Mouse (Mus musculus): ENCODE data around the gene Gfpt1. TPM values are rescaled to one million over a fixed set of nuclear protein-coding genes. Genes with fewer than 3 reads are reported as not detected.

Gene Gfpt1
- total and polyA plus RNA-seq, 2 experiments from 2014 or later: 16.5 to 43.0 TPM

DNA sequence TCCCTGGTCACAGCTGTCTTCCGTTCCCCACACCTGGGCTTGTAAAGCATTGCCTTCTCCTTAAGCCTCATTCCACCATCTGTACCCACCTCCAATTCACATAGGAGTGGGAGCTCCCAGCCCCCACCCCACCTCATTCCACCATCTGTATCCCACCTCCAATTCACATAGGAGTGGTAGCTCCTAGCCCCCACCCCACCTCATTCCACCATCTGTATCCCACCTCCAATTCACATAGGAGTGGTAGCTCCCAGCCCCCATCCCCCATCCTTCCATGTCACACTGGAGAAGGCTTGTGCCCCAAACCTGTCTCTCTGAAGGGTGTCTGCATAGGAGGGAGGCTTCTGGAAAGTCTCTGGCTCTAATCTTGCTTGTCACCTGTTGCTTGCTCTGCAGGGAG lies 60.7 kb downstream of the Gfpt1 start:
- 96% methylated on average over 1 of the region's 1 CpGs for WGBS
- peaks cover 9% of the 10 kb centered on the region for H3K4me1 ChIP-seq (ENCODE audit: insufficient read depth)
- no peak for DNase-seq
- no peak overlapping the region for H3K27ac ChIP-seq (ENCODE audit: low read depth, low read length)
- H3K4me2 ChIP-seq (ENCODE audit: low read depth): no peak overlapping the region
- no peaks in the 10 kb centered on the region for H3K9me3 ChIP-seq (ENCODE audit: low read length)
- ATAC-seq: no peak
- H3K9ac ChIP-seq: no peak overlapping the region
- H3K36me3 ChIP-seq (ENCODE audit: insufficient read depth): no peaks in the 10 kb centered on the region
- no peak overlapping the region for H3K4me3 ChIP-seq (ENCODE audit: low read depth, low read length)
- TF ChIP-seq CTCF (IDR thresholded peaks at IDR 0.05; ENCODE audit: low read depth): no peak
- no peaks in the 10 kb centered on the region for H3K27me3 ChIP-seq (ENCODE audit: insufficient read depth, low read length)

DNA sequence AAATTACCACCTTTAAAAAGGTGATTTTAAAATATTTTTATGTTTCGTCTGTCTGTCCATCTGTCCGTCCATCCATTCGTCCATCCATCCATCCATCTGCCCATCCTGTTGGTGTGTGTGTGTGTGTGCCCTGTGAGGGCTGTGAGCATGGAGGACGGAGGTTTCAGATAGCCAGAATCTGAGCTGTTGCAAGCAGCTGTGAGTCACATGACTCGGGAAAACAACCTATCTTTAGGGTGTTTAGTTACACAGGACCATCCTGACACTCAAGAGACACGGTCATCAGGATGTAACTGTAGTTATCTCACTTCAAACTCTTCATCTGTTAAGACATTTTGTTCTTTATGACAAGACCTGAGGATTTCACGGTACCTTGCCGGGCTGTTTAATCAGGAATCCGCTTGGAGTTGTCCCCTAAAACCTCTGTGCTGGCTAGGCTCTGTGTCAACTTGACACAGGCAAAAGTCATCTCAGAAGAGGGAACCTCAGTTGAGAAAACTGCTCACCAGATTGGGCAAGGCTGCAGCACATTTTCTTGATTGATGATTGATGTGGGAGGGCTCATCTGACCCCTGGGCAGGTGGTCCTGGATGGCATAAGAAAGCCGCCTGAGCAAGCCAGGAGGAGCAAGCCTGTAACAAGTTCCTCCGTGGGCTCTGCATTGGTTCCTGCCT lies 61.6 kb downstream of the Gfpt1 start, which contains the start of gene D6Ertd527e:
Gene D6Ertd527e, plus strand, starts transcription at position 624 of the 674 bp plus-strand sequence.
- Histone ChIP-seq H3K27ac (ENCODE audit: low read depth, low read length) (no peak within 1 kb of the TSS), H3K9me3 (ENCODE audit: low read length) (no peaks in the 10 kb centered on the region), H3K9ac (no peak within 1 kb of the TSS), H3K4me2 (ENCODE audit: low read depth) (no peak within 1 kb of the TSS), H3K36me3 (ENCODE audit: insufficient read depth) (no peaks in the 10 kb centered on the region), H3K4me3 (ENCODE audit: low read depth, low read length) (no peak within 1 kb of the TSS), H3K27me3 (ENCODE audit: insufficient read depth, low read length) (no peaks in the 10 kb centered on the region), H3K4me1 (ENCODE audit: insufficient read depth) (peaks cover 9% of the 10 kb centered on the region)
- no peak for TF ChIP-seq CTCF (IDR thresholded peaks at IDR 0.05; ENCODE audit: low read depth)
- 91% methylated on average over 11 of the region's 11 CpGs for WGBS
- no peak for DNase-seq
- ATAC-seq: no peak

DNA sequence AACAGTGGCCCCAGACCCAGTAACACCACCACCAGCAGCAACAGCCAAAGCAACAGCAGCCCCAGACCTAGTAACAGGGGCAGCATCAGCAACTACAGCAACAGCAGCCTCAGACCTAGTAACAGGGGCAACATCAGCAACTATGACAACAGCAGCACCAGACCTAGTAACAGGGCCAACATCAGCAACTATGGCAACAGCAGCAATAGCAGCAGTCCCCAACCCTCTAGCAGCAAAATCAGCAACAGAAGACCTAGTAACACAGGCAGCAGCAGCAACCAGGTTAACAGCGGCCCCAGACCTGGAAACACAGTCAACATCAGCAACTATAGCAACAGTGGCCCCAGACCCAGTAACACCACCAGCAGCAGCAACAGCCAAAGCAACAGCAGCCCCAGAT lies 68.8 kb downstream of the Gfpt1 start:
- H3K27ac ChIP-seq (ENCODE audit: low read depth, low read length): no peak overlapping the region
- ATAC-seq: peak; percentile 82
- DNase-seq: peak; percentile 19

DNA sequence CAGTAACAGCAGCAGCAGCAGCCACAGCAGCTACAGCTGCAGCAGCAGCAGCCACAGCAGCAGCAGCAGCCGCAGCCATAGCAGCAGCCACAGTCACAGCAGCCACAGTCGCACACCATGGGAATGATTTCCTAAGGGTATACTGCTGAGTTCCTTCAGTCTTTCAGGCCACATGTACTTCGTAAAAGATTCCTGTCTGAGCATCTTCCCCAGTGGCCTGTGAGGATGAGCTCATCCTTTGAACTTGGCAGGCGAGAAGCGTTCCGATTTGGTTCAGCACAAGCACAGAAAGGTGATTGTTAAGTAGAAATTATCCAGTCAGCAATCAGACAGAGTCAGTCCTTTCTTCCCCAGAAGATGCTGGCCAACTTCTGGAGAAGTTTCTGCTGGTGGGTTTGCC lies 69.5 kb downstream of the Gfpt1 start:
- no peaks in the 10 kb centered on the region for H3K9me3 ChIP-seq (ENCODE audit: low read length)
- H3K27me3 ChIP-seq (ENCODE audit: insufficient read depth, low read length): no peaks in the 10 kb centered on the region
- no peak overlapping the region for H3K27ac ChIP-seq (ENCODE audit: low read depth, low read length)
- no peaks in the 10 kb centered on the region for H3K4me1 ChIP-seq (ENCODE audit: insufficient read depth)
- WGBS: 72% methylated on average over 6 of the region's 6 CpGs
- H3K9ac ChIP-seq: no peak overlapping the region
- H3K4me2 ChIP-seq (ENCODE audit: low read depth): no peak overlapping the region
- no peak for TF ChIP-seq CTCF (IDR thresholded peaks at IDR 0.05; ENCODE audit: low read depth)
- no peak for DNase-seq
- H3K36me3 ChIP-seq (ENCODE audit: insufficient read depth): no peaks in the 10 kb centered on the region
- no peak overlapping the region for H3K4me3 ChIP-seq (ENCODE audit: low read depth, low read length)
- no peak for ATAC-seq

More for the DNA sequence above, 68.8 kb downstream of the Gfpt1 start:
- Histone ChIP-seq H3K4me2 (ENCODE audit: low read depth) (no peak overlapping the region), H3K27me3 (ENCODE audit: insufficient read depth, low read length) (no peaks in the 10 kb centered on the region), H3K9me3 (ENCODE audit: low read length) (no peaks in the 10 kb centered on the region), H3K4me1 (ENCODE audit: insufficient read depth) (no peaks in the 10 kb centered on the region), H3K36me3 (ENCODE audit: insufficient read depth) (no peaks in the 10 kb centered on the region), H3K9ac (no peak overlapping the region), H3K4me3 (ENCODE audit: low read depth, low read length) (no peak overlapping the region)
- 86% methylated on average over 1 of the region's 1 CpGs for WGBS
- TF ChIP-seq CTCF (IDR thresholded peaks at IDR 0.05; ENCODE audit: low read depth): no peak

DNA sequence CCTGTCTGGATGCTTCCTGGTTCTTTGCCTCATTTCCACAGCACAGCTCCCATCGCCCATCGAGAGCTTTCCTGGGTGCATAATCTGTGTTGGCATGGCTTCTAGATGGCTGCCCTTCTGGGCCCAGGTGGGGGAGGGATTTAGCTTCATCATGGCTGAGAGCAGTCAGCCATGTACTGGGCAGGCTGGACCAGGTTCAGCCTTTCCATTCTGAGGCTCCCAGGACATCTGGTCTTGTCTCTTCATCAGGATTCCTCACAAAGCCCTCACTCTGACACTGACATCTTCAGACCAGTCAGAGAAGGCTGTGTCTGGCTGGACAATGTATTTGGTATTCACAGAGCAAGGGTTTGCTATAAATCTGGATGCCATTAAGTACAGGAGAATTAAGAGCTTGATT lies 73.3 kb downstream of the Gfpt1 start:
- TF ChIP-seq CTCF (IDR thresholded peaks at IDR 0.05; ENCODE audit: low read depth): no peak
- Histone ChIP-seq H3K4me2 (ENCODE audit: low read depth) (no peak overlapping the region), H3K36me3 (ENCODE audit: insufficient read depth) (no peaks in the 10 kb centered on the region), H3K9me3 (ENCODE audit: low read length) (no peaks in the 10 kb centered on the region), H3K27me3 (ENCODE audit: insufficient read depth, low read length) (no peaks in the 10 kb centered on the region), H3K4me3 (ENCODE audit: low read depth, low read length) (no peak overlapping the region), H3K4me1 (ENCODE audit: insufficient read depth) (no peaks in the 10 kb centered on the region), H3K9ac (no peak overlapping the region), H3K27ac (ENCODE audit: low read depth, low read length) (no peak overlapping the region)
- no peak for ATAC-seq
- 79% methylated on average over 2 of the region's 2 CpGs for WGBS
- DNase-seq: no peak

DNA sequence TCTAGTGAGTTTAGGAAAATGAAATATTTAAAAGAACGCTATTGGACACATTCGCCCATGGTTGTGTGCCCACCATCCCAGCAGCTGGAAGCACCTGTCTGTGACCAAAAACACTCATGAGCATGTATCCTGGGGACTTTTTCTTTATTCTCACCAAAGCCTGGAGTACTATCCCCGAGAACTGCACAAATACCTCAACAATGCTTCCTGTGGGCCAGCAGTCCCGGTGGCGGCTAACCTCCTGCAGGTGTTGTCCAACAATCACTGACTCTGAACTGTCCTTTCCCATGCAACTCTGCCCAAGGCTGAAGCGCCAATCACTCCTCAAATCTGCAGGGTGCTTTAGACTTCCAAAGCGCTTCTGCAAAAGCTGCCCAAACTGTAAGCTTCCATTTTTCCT lies 74.0 kb downstream of the Gfpt1 start:
- Histone ChIP-seq H3K27me3 (ENCODE audit: insufficient read depth, low read length) (no peaks in the 10 kb centered on the region), H3K27ac (ENCODE audit: low read depth, low read length) (no peak overlapping the region), H3K9ac (no peak overlapping the region), H3K4me3 (ENCODE audit: low read depth, low read length) (no peak overlapping the region), H3K36me3 (ENCODE audit: insufficient read depth) (no peaks in the 10 kb centered on the region), H3K9me3 (ENCODE audit: low read length) (no peaks in the 10 kb centered on the region), H3K4me1 (ENCODE audit: insufficient read depth) (no peaks in the 10 kb centered on the region), H3K4me2 (ENCODE audit: low read depth) (no peak overlapping the region)
- DNase-seq: no peak
- TF ChIP-seq CTCF (IDR thresholded peaks at IDR 0.05; ENCODE audit: low read depth): no peak
- no peak for ATAC-seq
- 83% methylated on average over 7 of the region's 7 CpGs for WGBS

DNA sequence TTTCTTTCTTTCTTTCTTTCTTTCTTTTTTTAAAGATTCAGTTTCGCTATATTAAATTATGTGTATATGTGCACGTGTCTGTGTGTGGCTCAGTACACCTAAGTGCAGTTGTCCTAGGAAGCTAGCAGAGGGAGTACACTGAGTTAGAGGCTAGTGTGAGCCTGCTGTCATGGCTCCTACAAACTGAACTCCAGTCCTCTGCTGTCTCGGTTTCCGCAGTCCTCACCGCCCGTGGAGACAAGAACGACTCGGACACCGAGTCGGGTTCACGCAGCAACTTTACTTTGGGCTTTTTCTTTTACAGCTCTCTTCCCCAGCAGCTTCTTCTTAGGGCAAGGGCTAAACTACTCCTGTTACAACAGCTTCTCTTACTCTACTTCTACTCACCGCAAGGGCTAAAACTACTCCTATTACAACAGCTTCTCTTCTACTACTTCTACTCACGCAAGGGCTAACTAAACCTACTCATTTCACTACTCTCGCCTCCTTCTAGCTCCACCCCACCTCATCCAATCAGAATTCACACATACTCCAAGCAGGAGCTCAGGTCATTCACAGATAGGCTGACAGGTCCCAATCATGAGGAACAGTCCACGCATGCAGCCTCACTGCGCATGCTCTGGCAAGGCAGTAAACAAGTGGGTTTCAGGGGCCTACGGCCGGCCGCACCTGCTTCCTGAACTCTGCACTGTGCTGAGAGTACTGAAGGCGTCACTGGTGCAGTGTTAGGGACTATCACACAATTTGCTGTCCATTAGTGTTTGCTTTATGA lies 76.6 kb downstream of the Gfpt1 start:
- H3K4me3 ChIP-seq (ENCODE audit: low read depth, low read length): no peak overlapping the region
- WGBS: 93% methylated on average over 20 of the region's 20 CpGs
- no peak overlapping the region for H3K4me2 ChIP-seq (ENCODE audit: low read depth)
- ATAC-seq (no peak), DNase-seq (no peak)
- TF ChIP-seq CTCF (IDR thresholded peaks at IDR 0.05; ENCODE audit: low read depth): no peak
- no peak overlapping the region for H3K9ac ChIP-seq
- H3K36me3 ChIP-seq (ENCODE audit: insufficient read depth): no peaks in the 10 kb centered on the region
- no peaks in the 10 kb centered on the region for H3K4me1 ChIP-seq (ENCODE audit: insufficient read depth)
- H3K27ac ChIP-seq (ENCODE audit: low read depth, low read length): no peak overlapping the region
- no peaks in the 10 kb centered on the region for H3K27me3 ChIP-seq (ENCODE audit: insufficient read depth, low read length)
- no peaks in the 10 kb centered on the region for H3K9me3 ChIP-seq (ENCODE audit: low read length)
